Mouse (Mus musculus) thymus, postnatal 10 days (tissue): ENCODE data around the gene Aox4.

Experiments
- DNase-seq, 2 experiments: peaks; one replicate each; pipeline ENCODE4 v3.0.0; 2021; ENCODE audit warnings: low spot score in 2 of 2

Aox4 gene

GRCm38 (mm10) chr1:58244487-58244886 lies 34.3 kb downstream of the Aox4 start:
- no peak for DNase-seq

GRCm38 (mm10) chr1:58248518-58248917 lies 38.3 kb downstream of the Aox4 start:
- DNase-seq: no peak

GRCm38 (mm10) chr1:58253466-58253865 lies 43.3 kb downstream of the Aox4 start:
- DNase-seq: no peak

DNA sequence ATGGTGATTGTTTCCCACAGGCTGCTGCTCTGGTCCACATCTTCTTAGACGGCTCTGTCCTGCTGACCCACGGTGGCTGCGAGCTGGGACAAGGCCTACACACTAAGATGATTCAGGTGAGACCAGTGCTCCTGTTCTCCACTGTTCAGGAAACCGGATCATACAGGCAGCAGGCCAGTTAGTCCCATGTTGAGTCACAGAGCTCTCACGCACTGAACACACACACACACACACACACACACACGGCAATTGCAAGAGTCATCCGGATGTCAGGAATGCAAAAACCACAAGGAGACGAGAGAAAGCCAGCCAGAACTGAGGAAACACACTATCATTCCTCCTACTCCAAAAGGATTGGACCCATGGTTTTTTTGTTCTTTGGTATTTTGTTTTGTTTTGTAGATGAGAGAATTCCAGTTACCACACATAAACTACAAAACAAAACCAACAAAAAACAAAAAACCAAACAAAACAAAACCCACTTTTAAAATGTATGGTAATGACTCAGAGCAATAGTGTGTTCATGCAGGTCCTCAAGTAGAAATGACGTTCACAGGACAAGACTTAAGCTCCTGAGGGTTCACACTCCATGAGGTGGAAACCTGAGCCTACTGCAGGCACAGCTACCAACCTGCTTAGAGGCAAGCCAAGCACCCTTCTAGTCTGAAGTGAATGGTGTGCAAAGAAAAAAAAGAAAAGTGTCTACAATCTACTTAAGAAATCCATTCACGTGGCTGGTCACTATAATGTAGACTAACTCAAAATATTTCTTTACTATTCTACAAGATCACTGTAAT lies 47.2 kb downstream of the Aox4 start:
- no peak for DNase-seq

DNA sequence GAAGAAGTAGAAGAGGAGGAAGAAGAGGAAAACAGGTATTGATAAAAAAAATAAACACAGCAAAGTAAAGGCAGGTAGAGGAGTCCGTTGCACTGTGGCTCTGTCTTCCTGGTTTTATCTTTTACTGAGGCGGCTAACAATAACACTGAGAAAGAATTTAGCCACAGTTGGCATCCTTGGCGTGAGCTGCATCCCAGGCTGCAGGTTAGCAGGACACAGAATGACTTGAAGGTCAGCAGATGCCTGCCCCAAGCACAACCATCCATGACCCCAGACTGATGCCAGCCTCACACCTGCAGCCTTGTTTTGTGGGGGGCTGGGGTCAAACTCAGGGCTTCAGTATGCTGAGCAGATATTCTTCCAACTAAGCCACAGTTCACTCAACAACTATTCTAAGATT lies 50.1 kb downstream of the Aox4 start:
- DNase-seq: no peak

GRCm38 (mm10) chr1:58268231-58268630 lies 58.0 kb downstream of the Aox4 start:
- DNase-seq: no peak

GRCm38 (mm10) chr1:58270807-58271569 lies 60.8 kb downstream of the Aox4 start:
- DNase-seq: peak in 1 of 2 experiments; percentile 37

GRCm38 (mm10) chr1:58275879-58276278 lies 65.7 kb downstream of the Aox4 start:
- DNase-seq: no peak

- no peak for DNase-seq
Measured at GRCm38 (mm10) chr1:58278026-58278425, 67.8 kb downstream of the Aox4 start, which contains the start of gene Aox2. Gene Aox2, plus strand, starts transcription at chr1:58278326.

GRCm38 (mm10) chr1:58278513-58278912 lies 68.3 kb downstream of the Aox4 start:
- DNase-seq: no peak

DNA sequence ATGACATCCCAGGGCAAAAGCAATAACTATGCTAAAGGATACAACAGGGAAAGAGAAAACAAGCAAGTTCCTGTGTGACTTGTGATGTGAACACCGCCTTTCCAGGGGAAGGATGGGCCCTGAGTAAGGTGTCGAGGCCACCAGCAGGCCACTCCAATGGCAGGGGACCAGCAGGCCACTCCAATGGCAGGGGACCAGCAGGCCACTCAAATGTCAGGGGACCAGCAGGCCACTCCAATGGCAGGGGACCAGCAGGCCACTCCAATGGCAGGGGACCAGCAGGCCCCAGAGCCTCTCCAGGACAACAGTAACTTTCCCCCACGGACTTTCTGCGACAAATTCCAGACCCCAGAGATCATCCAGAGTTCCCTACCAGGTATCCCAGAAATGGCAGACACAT lies 70.2 kb downstream of the Aox4 start:
- no peak for DNase-seq

DNA sequence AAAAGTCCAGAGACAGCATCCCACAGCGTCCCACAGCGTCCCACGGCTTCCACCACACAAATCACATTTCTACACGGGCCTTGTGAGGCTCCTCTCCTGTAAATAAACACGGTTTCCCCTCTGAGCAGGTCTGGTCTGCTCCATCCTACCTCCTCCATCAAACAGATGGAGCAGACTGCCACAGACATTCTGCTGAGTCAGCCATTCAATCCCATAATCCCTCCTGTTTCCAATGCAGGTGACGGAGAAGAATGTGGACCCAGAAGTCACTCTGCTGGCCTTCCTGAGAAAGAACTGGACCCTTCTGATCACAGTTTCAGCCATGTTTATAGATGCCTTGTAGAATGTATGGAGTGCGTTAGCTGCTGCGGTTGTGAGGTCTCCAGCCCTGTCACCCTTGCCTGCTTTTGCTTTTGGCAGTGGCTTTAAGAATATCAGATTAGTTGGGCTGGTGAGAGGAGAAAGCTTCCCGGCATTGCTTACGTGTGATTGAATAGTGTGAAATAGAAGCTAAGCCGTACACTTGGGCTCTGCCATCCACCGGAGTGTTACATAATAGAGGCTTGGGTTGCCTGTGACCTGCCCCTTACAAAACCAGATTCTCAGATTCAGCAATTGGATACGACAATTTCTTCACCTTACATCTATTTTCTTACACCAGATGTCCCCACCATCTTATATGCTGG lies 70.9 kb downstream of the Aox4 start:
- DNase-seq: no peak

DNA sequence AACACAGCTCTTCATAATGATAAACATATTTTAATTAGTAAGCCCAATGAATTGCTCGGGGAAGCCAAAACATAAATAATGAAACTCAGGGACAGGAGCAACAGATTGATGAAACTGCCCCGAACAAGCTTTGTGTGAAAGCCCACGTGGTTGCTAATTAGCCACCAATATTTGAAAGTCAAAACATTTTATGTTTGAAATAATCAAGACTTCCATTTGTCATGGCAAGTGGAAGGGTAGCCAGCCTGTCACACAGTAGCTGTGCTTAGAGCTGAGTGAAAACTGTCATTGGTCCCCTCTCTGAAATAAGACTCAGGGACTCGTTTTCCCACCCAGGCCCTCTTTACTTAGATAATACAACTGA lies 71.4 kb downstream of the Aox4 start:
- DNase-seq: no peak

GRCm38 (mm10) chr1:58284505-58284904 lies 74.3 kb downstream of the Aox4 start:
- no peak for DNase-seq

GRCm38 (mm10) chr1:58288091-58288490 lies 77.9 kb downstream of the Aox4 start:
- DNase-seq: no peak

GRCm38 (mm10) chr1:58289863-58290469 lies 79.8 kb downstream of the Aox4 start:
- DNase-seq: no peak

- no peak for DNase-seq
Measured at GRCm38 (mm10) chr1:58291394-58292300, 81.5 kb downstream of the Aox4 start.

DNA sequence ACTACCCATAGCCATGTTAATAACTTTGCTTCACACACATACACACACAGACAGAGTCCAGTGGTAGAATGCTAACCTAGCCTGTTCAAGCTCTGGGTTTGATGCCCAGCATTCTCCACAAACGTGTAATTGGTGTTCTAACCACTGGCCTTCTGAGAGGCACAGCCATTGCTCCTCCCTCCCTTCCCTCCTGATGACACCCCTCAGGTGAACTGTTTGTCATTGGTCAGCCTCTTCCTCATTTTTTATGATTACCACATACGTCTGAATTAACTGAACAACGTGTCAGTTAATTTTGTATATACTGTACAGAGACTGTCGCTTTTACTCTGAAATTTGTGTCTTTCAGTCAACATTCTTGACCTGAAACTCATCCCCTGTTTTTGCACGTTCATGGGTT lies 84.5 kb downstream of the Aox4 start:
- no peak for DNase-seq

DNA sequence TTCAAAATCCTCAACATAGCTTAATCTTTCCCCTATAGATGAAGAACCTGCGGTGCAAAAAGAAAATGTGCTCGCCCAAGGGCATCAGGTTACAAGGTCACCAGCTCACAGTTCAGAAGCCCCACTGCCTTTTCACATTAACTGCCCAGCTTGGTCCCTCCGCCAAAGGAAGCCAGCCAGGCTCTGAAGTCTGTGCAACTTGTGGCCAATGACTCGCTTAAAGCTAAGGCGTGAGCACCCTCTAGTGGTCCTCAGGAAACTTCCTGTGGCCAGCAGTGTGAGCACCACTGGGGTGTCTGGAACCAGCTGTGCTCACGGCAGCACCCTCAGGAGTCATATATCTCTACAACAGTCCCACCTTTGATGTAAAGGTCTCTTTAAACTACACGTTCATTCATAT lies 86.1 kb downstream of the Aox4 start:
- peak; percentile 47 to 71 for DNase-seq

DNA sequence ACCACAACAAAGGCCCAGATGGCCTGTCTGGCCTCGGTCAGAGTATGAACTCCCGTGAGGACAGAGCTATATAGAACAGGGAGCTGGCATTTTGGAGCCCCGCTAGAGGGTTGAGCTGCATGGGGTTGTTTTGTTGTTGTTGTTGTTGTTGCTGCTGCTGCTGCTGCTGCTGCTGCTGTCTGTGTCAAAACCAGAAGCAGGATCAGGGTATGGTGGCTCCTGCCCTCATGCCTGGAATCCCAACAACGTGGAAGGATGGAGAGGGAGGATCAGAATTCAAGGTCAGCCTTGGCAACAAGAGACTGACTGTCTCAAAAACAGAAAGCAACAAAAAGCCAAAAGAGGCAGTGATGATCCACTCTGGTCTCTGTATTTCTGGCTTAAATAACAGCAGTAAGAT lies 86.6 kb downstream of the Aox4 start:
- no peak for DNase-seq

DNA sequence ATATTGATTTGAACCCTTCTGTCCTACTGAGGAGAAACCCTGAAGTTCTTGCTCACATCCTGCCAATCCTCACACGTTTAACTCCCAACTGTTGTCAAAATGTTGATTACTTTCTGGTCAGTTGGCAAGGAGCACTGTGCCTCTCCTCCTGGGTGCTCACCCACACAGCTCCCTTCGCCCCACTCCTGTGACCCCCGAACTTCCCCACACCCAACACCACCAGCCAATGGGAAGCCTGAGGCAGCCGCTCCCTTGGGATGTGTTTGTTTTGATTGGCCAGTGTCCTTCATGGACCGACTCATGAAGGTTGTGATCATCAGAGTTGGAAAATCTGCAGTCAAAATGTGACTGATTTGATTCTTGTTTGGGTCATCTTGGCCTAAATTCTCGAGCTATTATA lies 88.2 kb downstream of the Aox4 start:
- no peak for DNase-seq
